Mouse (Mus musculus) lung, embryonic 15.5 days (tissue): ENCODE data around the gene Efemp1. TPM values are rescaled to one million over a fixed set of nuclear protein-coding genes. Genes with fewer than 3 reads are reported as not detected.

Source experiments
- ATAC-seq: fragments of 200-750 bp; cut with Nextera tagmentation; 2 replicates; pipeline ENCODE4 v1.8.0; 2017; ENCODE audit warnings: moderate number of reproducible peaks, borderline replicate concordance; ENCODE audit not compliant: low FRiP score, low TSS enrichment; ENCODE audit errors: extremely low read depth
- H3K27ac ChIP-seq: fragments of 300-500 bp; sonication (generic); 2 replicates; pipeline ENCODE4 v1.5.1; 2015; ENCODE audit warnings: moderate library complexity, mild to moderate bottlenecking, inconsistent platforms
- H3K27me3 ChIP-seq: fragments of 300-500 bp; sonication (generic); 2 replicates; pipeline ENCODE4 v1.6.1; 2015; ENCODE audit warnings: inconsistent platforms
- H3K36me3 ChIP-seq: fragments of 300-500 bp; sonication (generic); 2 replicates; pipeline ENCODE4 v1.6.1; 2015; ENCODE audit warnings: inconsistent platforms
- H3K4me1 ChIP-seq: fragments of 300-500 bp; sonication (generic); 2 replicates; pipeline ENCODE4 v1.6.1; 2015; ENCODE audit warnings: inconsistent platforms
- H3K4me2 ChIP-seq: fragments of 300-500 bp; sonication (generic); 2 replicates; pipeline ENCODE4 v1.6.1; 2015; ENCODE audit warnings: inconsistent platforms, mild to moderate bottlenecking, moderate library complexity
- H3K4me3 ChIP-seq: fragments of 300-500 bp; sonication (generic); 2 replicates; pipeline ENCODE4 v1.5.1; 2015; ENCODE audit warnings: mild to moderate bottlenecking, inconsistent platforms
- H3K9ac ChIP-seq: fragments of 300-500 bp; sonication (generic); 2 replicates; pipeline ENCODE4 v1.6.1; 2015; ENCODE audit warnings: inconsistent platforms
- H3K9me3 ChIP-seq: fragments of 300-500 bp; sonication (generic); 2 replicates; pipeline ENCODE4 v1.6.1; 2016; ENCODE audit warnings: inconsistent platforms
- WGBS: fragments of 180-500 bp; shearing (Covaris S2); methylation state at CpG from one replicate; pipeline ENCODE4 v1.1.7; 2015; 5-methylcytosine and 5-hydroxymethylcytosine counted together
- polyA plus RNA-seq: library from polyadenylated mRNA; unstranded; fragments of >200 nt; fragmentation: Nextera tagmentation; extraction: Ambion mirVana; gene quantifications from 2 replicates; pipeline ENCODE4 v1.2.1, GENCODE M21; 2015

Gene Efemp1
- polyA plus RNA-seq = 14.1 and 18.6 TPM in 2 replicates

- Histone ChIP-seq H3K4me1 (peaks cover 7% of the 10 kb centered on the region), H3K4me3 (peak within 1 kb of the TSS; percentile 45), H3K27me3 (peaks cover 7% of the 10 kb centered on the region; the same call in 1 of the 2 replicates), H3K4me2 (peak within 1 kb of the TSS; percentile 78), H3K36me3 (no peaks in the 10 kb centered on the region), H3K27ac (no peak within 1 kb of the TSS), H3K9ac (peak within 1 kb of the TSS; percentile 36; the same call in 1 of the 2 replicates), H3K9me3 (no peaks in the 10 kb centered on the region)
- peak; percentile 87 for ATAC-seq
- under 1% methylated on average over 30 of the region's 30 CpGs for WGBS
These were observed at the start of gene Efemp1 for GRCm38 (mm10) chr11:28853102-28853800. Efemp1 (plus strand) TSS chr11:28853204.

GRCm38 (mm10) chr11:28808685-28809084, 44.3 kb upstream of the Efemp1 start:
- 47% methylated on average over 3 of the region's 3 CpGs for WGBS

GRCm38 (mm10) chr11:28811874-28812273, 41.1 kb upstream of the Efemp1 start:
- Histone ChIP-seq H3K27ac (no peak overlapping the region), H3K4me3 (no peak overlapping the region), H3K36me3 (no peaks in the 10 kb centered on the region), H3K27me3 (no peaks in the 10 kb centered on the region), H3K9me3 (no peaks in the 10 kb centered on the region), H3K4me2 (no peak overlapping the region), H3K4me1 (no peaks in the 10 kb centered on the region), H3K9ac (no peak overlapping the region)
- 71% methylated on average over 2 of the region's 2 CpGs for WGBS
- no peak for ATAC-seq

More at GRCm38 (mm10) chr11:28808685-28809084, 44.3 kb upstream of the Efemp1 start:
- Histone ChIP-seq H3K4me3 (no peak overlapping the region), H3K27me3 (no peaks in the 10 kb centered on the region), H3K4me1 (no peaks in the 10 kb centered on the region), H3K9ac (no peak overlapping the region), H3K9me3 (no peaks in the 10 kb centered on the region), H3K4me2 (no peak overlapping the region), H3K27ac (no peak overlapping the region), H3K36me3 (no peaks in the 10 kb centered on the region)
- no peak for ATAC-seq

DNA sequence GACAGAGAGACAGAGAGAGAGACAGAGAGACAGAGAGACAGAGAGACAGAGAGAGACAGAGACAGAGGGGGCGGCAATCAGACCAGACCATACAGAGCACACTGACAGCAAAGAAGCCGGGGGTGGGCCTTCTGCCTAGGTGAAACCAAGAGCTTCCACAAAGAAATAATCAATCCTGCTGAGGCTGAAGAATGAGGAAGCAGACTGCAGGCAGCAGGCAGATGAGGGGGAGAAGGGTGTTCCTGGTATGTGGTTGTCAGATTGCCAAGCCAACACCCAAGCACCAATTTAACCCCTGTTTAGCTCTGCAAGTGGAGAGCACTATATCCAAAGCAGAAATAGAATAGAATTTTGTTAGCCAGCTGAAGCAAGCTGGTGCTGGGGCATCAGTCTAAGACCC, 40.4 kb upstream of the Efemp1 start:
- Histone ChIP-seq H3K4me3 (no peak overlapping the region), H3K9me3 (no peaks in the 10 kb centered on the region), H3K36me3 (no peaks in the 10 kb centered on the region), H3K27ac (no peak overlapping the region), H3K4me1 (no peaks in the 10 kb centered on the region; the same call in 1 of the 2 replicates), H3K4me2 (no peak overlapping the region), H3K27me3 (no peaks in the 10 kb centered on the region), H3K9ac (no peak overlapping the region)
- no peak for ATAC-seq
- WGBS = 34% methylated on average over 2 of the region's 2 CpGs

GRCm38 (mm10) chr11:28817405-28817804, 35.6 kb upstream of the Efemp1 start:
- Histone ChIP-seq H3K9ac (no peak overlapping the region), H3K9me3 (no peaks in the 10 kb centered on the region), H3K36me3 (no peaks in the 10 kb centered on the region), H3K4me1 (peaks cover 6% of the 10 kb centered on the region; the same call in 1 of the 2 replicates), H3K27ac (no peak overlapping the region), H3K4me2 (no peak overlapping the region), H3K4me3 (no peak overlapping the region), H3K27me3 (no peaks in the 10 kb centered on the region)
- WGBS = 51% methylated on average over 4 of the region's 4 CpGs
- peak; percentile 86 for ATAC-seq

GRCm38 (mm10) chr11:28826950-28827349, 26.1 kb upstream of the Efemp1 start:
- Histone ChIP-seq H3K27ac (no peak overlapping the region), H3K4me2 (no peak overlapping the region), H3K4me1 (no peaks in the 10 kb centered on the region), H3K4me3 (no peak overlapping the region), H3K27me3 (no peaks in the 10 kb centered on the region), H3K9ac (no peak overlapping the region), H3K9me3 (no peaks in the 10 kb centered on the region), H3K36me3 (no peaks in the 10 kb centered on the region)
- ATAC-seq = no peak
- 69% methylated on average over 2 of the region's 2 CpGs for WGBS

DNA sequence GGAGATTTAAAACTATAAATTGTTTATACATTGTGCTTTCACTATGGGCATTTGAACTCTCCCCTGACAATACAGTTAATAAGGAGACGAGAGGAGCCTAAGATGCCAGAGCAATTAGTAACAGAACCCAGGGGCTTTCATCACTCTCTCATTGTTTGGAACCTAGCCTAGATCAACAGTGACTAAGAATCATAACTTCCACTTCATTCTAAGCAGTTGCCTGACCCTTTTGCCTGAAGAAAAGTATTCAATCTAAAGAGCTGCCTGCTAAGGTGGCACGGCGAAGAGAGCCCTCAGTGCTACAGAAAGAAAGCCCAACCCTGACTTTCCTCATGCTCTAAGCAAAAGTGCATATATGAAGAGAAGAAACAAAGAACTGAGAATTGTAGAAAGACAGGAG, 19.2 kb upstream of the Efemp1 start:
- H3K9me3 ChIP-seq = no peaks in the 10 kb centered on the region
- peak overlapping the region; percentile 39; the same call in 1 of the 2 replicates for H3K27ac ChIP-seq
- H3K36me3 ChIP-seq = no peaks in the 10 kb centered on the region
- ATAC-seq = peak; percentile 57; the same call in 1 of the 2 replicates
- H3K4me1 ChIP-seq = no peaks in the 10 kb centered on the region
- no peak overlapping the region for H3K4me3 ChIP-seq
- 24% methylated on average over 3 of the region's 3 CpGs for WGBS
- H3K9ac ChIP-seq = no peak overlapping the region
- H3K4me2 ChIP-seq = no peak overlapping the region
- H3K27me3 ChIP-seq = no peaks in the 10 kb centered on the region

GRCm38 (mm10) chr11:28835141-28835540, 17.9 kb upstream of the Efemp1 start:
- no peak for ATAC-seq
- Histone ChIP-seq H3K9ac (no peak overlapping the region), H3K9me3 (no peaks in the 10 kb centered on the region), H3K27me3 (no peaks in the 10 kb centered on the region), H3K36me3 (no peaks in the 10 kb centered on the region), H3K4me3 (no peak overlapping the region), H3K4me1 (no peaks in the 10 kb centered on the region), H3K27ac (no peak overlapping the region), H3K4me2 (no peak overlapping the region)

DNA sequence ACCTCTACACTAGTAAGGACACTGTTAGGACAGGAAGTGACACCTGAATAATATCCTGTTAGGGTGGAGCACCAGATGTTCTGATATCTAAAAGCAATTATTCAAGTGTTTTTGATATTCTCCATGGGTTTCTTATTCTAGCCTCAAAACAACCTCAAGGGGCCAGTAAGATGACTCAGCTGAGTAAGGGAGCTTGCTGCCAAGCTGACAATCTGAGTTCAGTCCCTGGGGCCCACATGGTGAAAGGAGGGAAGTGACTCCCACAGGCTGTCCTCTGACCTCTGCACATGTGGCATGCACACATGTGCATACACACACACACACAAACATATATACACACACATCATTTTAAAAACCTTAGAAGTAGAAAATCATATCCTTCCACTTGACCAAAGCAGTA, 3.2 kb upstream of the Efemp1 start:
- Histone ChIP-seq H3K27ac (no peak overlapping the region), H3K27me3 (peaks cover 7% of the 10 kb centered on the region; the same call in 1 of the 2 replicates), H3K9ac (no peak overlapping the region), H3K9me3 (no peaks in the 10 kb centered on the region), H3K36me3 (no peaks in the 10 kb centered on the region), H3K4me2 (no peak overlapping the region), H3K4me3 (no peak overlapping the region), H3K4me1 (peaks cover 7% of the 10 kb centered on the region)
- no peak for ATAC-seq

GRCm38 (mm10) chr11:28851645-28852044, 1.4 kb upstream of the Efemp1 start:
- H3K4me3 ChIP-seq = no peak overlapping the region

DNA sequence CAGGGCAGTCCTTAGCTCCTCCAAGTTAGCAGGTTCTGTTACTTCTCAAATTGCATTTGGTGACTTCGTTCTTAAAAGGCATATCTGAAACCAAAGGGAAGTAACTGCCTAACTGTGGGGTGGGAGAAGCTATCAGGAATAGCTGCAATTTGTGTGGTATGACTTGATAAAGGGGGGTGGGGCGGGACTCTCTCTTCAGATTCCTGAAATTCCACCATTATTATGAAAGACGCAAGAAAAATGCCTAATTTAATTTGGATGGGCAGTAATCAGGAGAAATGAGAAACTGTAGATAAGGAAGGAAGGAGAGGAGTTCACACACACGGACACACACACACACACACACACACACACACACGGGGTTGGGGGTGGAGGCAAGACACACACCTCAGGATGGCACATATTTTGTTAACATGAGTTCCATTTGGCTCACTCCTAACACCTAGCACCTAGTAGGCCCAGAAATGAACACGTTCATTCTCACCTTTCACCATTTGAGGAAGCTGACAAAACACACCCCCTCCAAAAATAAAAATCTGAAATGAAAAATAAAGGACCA, 564 bp upstream of the Efemp1 start:
- H3K9me3 ChIP-seq = no peaks in the 10 kb centered on the region
- H3K4me2 ChIP-seq = peak overlapping the region; percentile 78
- no peak overlapping the region for H3K9ac ChIP-seq
- 14% methylated on average over 6 of the region's 6 CpGs for WGBS
- ATAC-seq = no peak
- peak overlapping the region; percentile 45; the same call in 1 of the 2 replicates for H3K4me3 ChIP-seq
- H3K27ac ChIP-seq = no peak overlapping the region
- peaks cover 7% of the 10 kb centered on the region; the same call in 1 of the 2 replicates for H3K27me3 ChIP-seq
- H3K36me3 ChIP-seq = no peaks in the 10 kb centered on the region
- H3K4me1 ChIP-seq = peaks cover 7% of the 10 kb centered on the region

More at GRCm38 (mm10) chr11:28851645-28852044, 1.4 kb upstream of the Efemp1 start:
- peaks cover 7% of the 10 kb centered on the region for H3K4me1 ChIP-seq
- no peak overlapping the region for H3K27ac ChIP-seq
- no peak for ATAC-seq
- no peak overlapping the region for H3K9ac ChIP-seq
- WGBS = 57% methylated on average over 4 of the region's 4 CpGs
- no peaks in the 10 kb centered on the region for H3K36me3 ChIP-seq
- peaks cover 7% of the 10 kb centered on the region; the same call in 1 of the 2 replicates for H3K27me3 ChIP-seq
- no peak overlapping the region for H3K4me2 ChIP-seq
- no peaks in the 10 kb centered on the region for H3K9me3 ChIP-seq

DNA sequence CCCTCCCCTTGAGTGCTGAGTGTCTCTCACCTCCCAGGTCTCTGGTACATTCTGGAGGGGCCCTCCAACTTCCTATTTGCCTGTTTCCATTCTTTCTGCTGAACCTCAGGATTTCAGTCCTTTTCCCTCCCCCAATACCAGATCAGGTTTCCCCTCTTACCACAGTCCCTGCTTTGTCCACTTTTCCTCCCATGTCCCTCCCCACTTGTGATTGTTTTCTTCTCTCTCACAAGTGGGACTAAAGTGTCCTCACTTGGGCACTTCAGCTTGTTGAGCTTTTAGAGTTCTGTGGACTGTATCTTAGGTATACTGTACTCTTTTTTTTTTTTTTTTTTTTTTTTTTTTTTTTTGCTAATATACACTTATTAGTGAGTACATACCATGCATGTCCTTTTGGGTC, 6.1 kb downstream of the Efemp1 start:
- Histone ChIP-seq H3K4me3 (no peak overlapping the region), H3K9ac (no peak overlapping the region), H3K27me3 (no peaks in the 10 kb centered on the region; the same call in 1 of the 2 replicates), H3K36me3 (no peaks in the 10 kb centered on the region), H3K4me1 (no peaks in the 10 kb centered on the region), H3K9me3 (no peaks in the 10 kb centered on the region), H3K27ac (no peak overlapping the region), H3K4me2 (no peak overlapping the region)
- no peak for ATAC-seq
